Mouse (Mus musculus): Measurements from ENCODE around the gene Celsr2. TPM values are rescaled to one million over a fixed set of nuclear protein-coding genes. Genes with fewer than 3 reads are reported as not detected.

Celsr2 gene
- polyA plus RNA-seq (2012; ENCODE audit: insufficient read depth, insufficient read length, missing spikeins), result 2.4 and 4.0 TPM in 2 replicates

DNA sequence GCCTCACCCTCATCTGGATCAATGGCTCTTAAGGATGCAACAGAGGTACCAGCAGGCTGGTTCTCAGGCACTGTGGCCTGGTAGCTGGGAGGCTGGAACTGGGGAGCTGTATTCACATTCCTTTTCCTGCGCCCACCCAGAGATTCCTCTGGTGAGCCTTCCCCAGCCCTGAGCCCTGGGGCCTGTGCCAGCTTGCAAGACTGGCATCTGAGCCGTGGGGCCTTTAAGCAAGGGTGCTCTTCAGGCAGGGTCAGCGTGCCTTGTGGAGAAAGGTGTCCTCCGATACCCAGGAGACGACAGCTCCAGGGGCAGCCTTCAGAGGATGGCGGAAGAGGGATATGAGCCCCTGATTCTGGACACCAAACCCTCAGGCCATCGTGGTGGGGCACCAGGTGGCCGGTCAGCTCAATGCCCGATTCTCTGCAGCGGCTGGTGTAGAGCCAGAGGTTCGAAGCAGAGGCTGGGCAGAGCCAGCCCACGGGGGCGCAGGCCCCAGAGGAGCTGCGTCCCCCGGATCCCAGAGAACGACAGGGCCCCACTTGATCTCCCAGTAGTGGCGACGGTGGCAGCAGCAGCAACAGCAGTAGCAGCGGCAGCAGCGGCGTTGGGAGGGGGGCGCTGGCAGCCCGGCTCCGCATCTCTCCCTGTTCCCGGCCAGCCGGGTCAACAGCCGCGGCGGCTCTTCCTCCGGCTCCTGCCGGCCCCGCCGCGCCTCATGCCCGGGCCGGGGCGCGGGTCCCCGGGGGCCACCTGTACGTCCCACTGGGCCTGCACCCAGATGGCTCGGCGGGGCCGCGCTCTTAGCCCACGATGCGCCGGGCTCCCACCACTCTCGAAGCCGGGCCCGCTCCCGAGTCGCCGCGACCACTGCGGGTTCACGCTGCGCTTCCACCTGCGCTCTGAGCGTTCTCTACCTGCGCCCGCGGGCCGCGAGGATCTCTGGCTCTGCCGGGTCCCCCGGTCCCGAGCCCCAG lies at the start of gene Celsr2:
Gene Celsr2, minus strand, starts transcription at position 696 of the 974 bp plus-strand sequence.
- Histone ChIP-seq H3K27ac (replicated peaks; ENCODE audit: low read depth, low read length) (no peak within 1 kb of the TSS), H3K4me1 (ENCODE audit: control insufficient read depth, insufficient read depth, insufficient read length, low read length) (no peaks in the 10 kb centered on the region; the same call in none of the 2 replicates)

DNA sequence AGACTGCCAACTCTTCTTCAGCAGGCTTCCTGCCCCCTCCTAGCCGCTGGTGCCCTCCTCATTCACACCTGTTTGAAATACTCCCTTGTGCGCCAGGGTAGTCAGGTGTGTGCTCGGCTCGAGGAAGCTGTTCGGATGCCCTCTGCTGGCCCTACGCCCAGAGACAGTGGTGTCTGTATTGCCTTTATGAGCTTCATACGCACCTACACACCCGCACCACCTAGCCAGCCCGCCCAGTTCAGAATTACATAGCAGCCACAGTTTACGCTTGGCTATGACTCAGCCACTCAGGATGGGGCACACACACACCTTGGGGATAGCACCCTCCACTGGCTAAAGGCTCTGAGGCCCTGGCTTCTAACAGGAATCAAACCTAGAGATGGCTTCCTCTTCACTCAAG lies 43.5 kb upstream of the Celsr2 start:
- H3K4me1 ChIP-seq (ENCODE audit: control insufficient read depth, insufficient read depth, insufficient read length, low read length), result no peaks in the 10 kb centered on the region; the same call in 1 of the 2 replicates
- H3K4me3 ChIP-seq (ENCODE audit: insufficient read depth, low read depth, low read length), result no peak overlapping the region
- no peak overlapping the region for H3K27ac ChIP-seq (replicated peaks; ENCODE audit: low read depth, low read length)

More for the DNA sequence above, at the start of gene Celsr2:
- peak within 1 kb of the TSS; percentile 64 for H3K4me3 ChIP-seq (ENCODE audit: insufficient read depth, low read depth, low read length)

DNA sequence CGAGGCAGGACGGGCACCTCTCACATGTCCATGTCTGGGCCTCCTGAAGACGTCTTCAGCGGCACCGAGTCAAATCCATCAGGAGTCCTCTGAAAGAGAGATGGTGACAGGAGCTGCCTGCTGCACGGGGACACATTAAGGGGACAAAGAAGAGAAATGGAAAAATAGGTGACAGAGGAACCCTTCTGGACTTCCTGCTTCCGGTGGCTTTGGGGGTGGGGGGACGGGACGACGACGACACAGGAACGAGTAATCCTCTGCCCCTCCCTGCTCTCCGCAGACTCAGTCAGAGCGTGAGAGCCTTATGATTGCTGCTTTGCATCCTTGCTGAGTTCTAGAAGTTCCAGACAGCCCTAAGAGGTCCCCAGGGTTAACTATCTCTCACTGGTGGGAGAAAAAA lies 43.0 kb upstream of the Celsr2 start:
- Histone ChIP-seq H3K4me3 (ENCODE audit: insufficient read depth, low read depth, low read length) (no peak overlapping the region; the same call in 1 of the 2 replicates), H3K27ac (replicated peaks; ENCODE audit: low read depth, low read length) (no peak overlapping the region), H3K4me1 (ENCODE audit: control insufficient read depth, insufficient read depth, insufficient read length, low read length) (no peaks in the 10 kb centered on the region; the same call in 1 of the 2 replicates)

- Histone ChIP-seq H3K4me3 (ENCODE audit: insufficient read depth, low read depth, low read length) (no peak overlapping the region), H3K27ac (replicated peaks; ENCODE audit: low read depth, low read length) (no peak overlapping the region)
Observed at GRCm38 (mm10) chr3:108454172-108454571, 38.8 kb upstream of the Celsr2 start.

DNA sequence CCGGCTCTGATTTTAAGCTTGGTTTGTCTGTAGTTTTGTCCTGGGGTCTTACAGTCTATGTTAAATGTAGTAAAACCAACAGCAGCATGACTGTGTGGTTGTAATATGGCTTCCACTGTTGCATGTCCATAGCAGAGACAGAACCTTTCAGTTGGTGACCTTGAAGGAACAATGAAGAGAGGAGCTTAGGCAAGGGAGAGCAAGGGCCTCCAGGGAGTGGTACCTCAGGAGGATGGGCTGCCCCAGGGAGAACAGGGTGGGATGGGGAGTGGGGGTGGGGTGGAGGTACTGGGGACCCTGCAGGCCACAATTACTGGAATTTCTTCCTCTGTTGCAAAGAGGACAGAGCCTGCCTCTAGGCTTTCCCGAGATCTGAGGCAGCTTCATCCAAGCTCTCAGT lies 36.6 kb upstream of the Celsr2 start:
- H3K27ac ChIP-seq (replicated peaks; ENCODE audit: low read depth, low read length), result no peak overlapping the region
- H3K4me1 ChIP-seq (ENCODE audit: control insufficient read depth, insufficient read depth, insufficient read length, low read length), result no peaks in the 10 kb centered on the region
- H3K4me3 ChIP-seq (ENCODE audit: insufficient read depth, low read depth, low read length), result no peak overlapping the region

More at GRCm38 (mm10) chr3:108454172-108454571, 38.8 kb upstream of the Celsr2 start:
- H3K4me1 ChIP-seq (ENCODE audit: control insufficient read depth, insufficient read depth, insufficient read length, low read length), result no peaks in the 10 kb centered on the region; the same call in 1 of the 2 replicates

DNA sequence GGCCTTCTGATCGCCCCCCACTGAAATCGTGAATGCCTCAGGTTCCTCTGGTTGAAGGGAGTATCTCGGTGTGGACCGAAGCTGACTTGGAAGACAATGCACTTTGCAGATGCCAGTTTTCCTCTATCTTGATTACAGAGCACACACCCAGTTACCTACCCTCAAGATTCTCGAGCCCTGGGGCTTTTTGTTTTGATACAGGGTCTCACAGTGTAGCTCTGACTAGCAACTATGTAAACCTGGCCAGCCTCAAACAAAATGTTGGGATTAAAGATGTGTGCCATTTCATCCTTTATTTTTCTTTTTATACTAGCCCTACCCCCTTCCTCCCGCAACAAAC lies 30.0 kb upstream of the Celsr2 start:
- H3K27ac ChIP-seq (replicated peaks; ENCODE audit: low read depth, low read length), result peak overlapping the region; percentile 68
- H3K4me1 ChIP-seq (ENCODE audit: control insufficient read depth, insufficient read depth, insufficient read length, low read length), result peaks cover 7% of the 10 kb centered on the region; the same call in 1 of the 2 replicates
- H3K4me3 ChIP-seq (ENCODE audit: insufficient read depth, low read depth, low read length), result peak overlapping the region; percentile 93

- Histone ChIP-seq H3K4me1 (ENCODE audit: control insufficient read depth, insufficient read depth, insufficient read length, low read length) (peaks cover 8% of the 10 kb centered on the region; the same call in 1 of the 2 replicates), H3K4me3 (ENCODE audit: insufficient read depth, low read depth, low read length) (peak within 1 kb of the TSS; percentile 93), H3K27ac (replicated peaks; ENCODE audit: low read depth, low read length) (peak within 1 kb of the TSS; percentile 86)
Observed at GRCm38 (mm10) chr3:108444698-108445365, 29.5 kb upstream of the Celsr2 start, which contains the start of gene Sars. TSS of gene Sars (minus strand) at chr3:108445209.

DNA sequence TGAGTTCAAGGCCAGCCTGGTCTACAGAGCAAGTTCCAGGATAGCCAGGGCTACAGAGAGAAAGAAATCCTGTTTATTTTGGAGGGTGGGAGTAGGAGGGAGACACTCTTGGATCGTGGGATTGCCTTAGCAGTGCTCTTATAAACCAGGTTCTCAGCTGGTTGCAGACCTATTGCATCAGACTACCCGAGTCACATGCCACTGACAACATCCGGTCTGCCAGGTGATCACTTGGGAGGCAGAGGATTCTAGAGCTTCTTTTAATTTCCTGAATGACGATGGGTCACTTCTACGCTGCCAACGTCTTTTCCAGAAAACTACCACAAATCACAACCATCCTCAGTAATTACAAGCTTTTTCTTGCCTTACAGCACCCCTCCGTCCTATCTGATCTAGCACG lies 28.7 kb upstream of the Celsr2 start:
- Histone ChIP-seq H3K27ac (replicated peaks; ENCODE audit: low read depth, low read length) (peak overlapping the region; percentile 88), H3K4me3 (ENCODE audit: insufficient read depth, low read depth, low read length) (peak overlapping the region; percentile 93)

DNA sequence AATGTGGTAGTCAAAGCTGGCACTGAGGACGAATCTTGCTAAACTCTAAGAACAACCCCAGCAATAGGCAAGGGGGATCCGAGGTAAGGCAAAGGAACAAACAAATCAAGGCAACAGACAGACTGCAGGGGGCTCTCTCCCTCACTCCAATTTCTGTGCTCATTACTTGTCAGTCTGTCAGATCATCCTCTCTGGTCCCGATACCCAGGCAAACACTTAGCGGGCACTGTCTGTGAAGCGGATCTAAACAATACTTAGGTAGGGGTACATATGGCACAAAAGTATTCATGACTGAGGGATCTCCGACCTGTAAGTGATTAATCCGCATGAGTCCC lies 21.0 kb upstream of the Celsr2 start:
- Histone ChIP-seq H3K4me1 (ENCODE audit: control insufficient read depth, insufficient read depth, insufficient read length, low read length) (0 out of 2 replicates have a peak, but pooled peaks cover 2% of the 10 kb centered on the region), H3K4me3 (ENCODE audit: insufficient read depth, low read depth, low read length) (no peak overlapping the region), H3K27ac (replicated peaks; ENCODE audit: low read depth, low read length) (no peak overlapping the region)

More for the DNA sequence above, 28.7 kb upstream of the Celsr2 start:
- peaks cover 8% of the 10 kb centered on the region; the same call in 1 of the 2 replicates for H3K4me1 ChIP-seq (ENCODE audit: control insufficient read depth, insufficient read depth, insufficient read length, low read length)

DNA sequence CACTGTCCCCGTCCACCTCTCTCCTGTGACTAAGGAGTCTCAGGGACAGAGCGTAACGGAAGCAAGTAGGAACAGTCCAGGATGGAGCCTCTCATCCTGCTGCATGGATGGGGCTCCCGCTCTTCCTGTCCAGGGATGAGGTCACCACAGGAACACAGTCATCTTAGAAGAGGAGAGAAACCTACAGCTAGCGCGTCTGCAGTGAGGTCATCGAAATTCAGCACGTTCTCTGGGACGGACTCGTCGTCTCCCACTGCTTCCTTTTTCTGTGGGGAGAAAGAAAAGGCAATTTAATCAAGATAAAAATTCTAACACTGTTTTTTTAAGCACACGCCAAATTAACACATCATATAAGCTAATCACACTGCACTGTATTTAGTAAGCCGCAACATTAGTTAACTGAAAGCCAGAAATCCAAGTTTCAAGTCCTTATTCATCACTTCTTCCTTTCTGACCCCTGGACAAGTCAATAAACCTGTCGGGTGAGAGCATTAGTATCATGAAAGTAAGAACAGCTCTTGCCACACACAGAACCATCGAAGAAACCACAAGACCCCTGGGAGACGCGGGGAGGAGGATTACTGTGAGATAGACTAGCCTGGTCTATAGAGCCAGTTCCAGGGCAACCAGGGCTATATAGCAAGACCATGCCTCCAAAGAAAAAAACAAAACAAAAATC lies 20.5 kb upstream of the Celsr2 start:
- no peak overlapping the region for H3K4me3 ChIP-seq (ENCODE audit: insufficient read depth, low read depth, low read length)
- no peak overlapping the region for H3K27ac ChIP-seq (replicated peaks; ENCODE audit: low read depth, low read length)

GRCm38 (mm10) chr3:108433881-108434495 lies 18.6 kb upstream of the Celsr2 start:
- H3K4me1 ChIP-seq (ENCODE audit: control insufficient read depth, insufficient read depth, insufficient read length, low read length), result no peaks in the 10 kb centered on the region
- no peak overlapping the region for H3K27ac ChIP-seq (replicated peaks; ENCODE audit: low read depth, low read length)
- no peak overlapping the region for H3K4me3 ChIP-seq (ENCODE audit: insufficient read depth, low read depth, low read length)

More for the DNA sequence above, 20.5 kb upstream of the Celsr2 start:
- 0 out of 2 replicates have a peak, but pooled peaks cover 2% of the 10 kb centered on the region for H3K4me1 ChIP-seq (ENCODE audit: control insufficient read depth, insufficient read depth, insufficient read length, low read length)

GRCm38 (mm10) chr3:108433188-108433880 lies 18.0 kb upstream of the Celsr2 start:
- Histone ChIP-seq H3K4me1 (ENCODE audit: control insufficient read depth, insufficient read depth, insufficient read length, low read length) (no peaks in the 10 kb centered on the region), H3K4me3 (ENCODE audit: insufficient read depth, low read depth, low read length) (no peak overlapping the region), H3K27ac (replicated peaks; ENCODE audit: low read depth, low read length) (no peak overlapping the region)

DNA sequence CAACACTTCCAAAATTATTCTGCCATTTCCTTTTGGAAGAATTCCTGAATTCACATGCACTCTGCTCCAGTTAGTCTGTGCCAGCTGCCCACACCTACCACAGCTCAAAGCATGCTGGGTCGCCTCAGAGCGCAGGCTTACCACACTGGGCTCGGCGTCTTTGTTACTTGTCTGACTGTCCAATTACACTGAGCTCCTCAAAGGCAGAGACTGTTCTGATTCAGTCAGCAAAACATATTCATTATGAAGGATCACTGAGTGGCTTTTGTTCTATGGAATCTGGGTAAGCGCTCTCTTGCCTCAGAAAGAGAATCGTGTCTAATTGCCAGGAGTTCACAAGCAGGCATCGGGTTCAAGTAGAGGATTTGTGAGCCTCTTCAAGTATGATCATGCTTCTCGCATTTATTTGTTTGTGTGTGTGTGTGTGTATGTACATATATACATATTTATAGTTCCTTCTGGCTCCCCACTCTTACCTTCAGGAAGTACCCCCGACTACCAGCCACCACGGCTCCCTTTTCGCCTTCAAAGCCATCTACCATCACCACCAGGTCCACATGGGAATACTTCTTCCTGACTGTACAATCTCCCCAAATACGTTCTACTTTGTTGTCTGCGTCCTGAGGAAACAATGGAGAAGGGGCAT lies 17.3 kb upstream of the Celsr2 start:
- H3K27ac ChIP-seq (replicated peaks; ENCODE audit: low read depth, low read length), result no peak overlapping the region
- no peaks in the 10 kb centered on the region for H3K4me1 ChIP-seq (ENCODE audit: control insufficient read depth, insufficient read depth, insufficient read length, low read length)
- no peak overlapping the region for H3K4me3 ChIP-seq (ENCODE audit: insufficient read depth, low read depth, low read length)

- Histone ChIP-seq H3K4me1 (ENCODE audit: control insufficient read depth, insufficient read depth, insufficient read length, low read length) (no peaks in the 10 kb centered on the region), H3K27ac (replicated peaks; ENCODE audit: low read depth, low read length) (no peak overlapping the region)
Observed at GRCm38 (mm10) chr3:108425624-108426018, 10.3 kb upstream of the Celsr2 start.

More at GRCm38 (mm10) chr3:108425624-108426018, 10.3 kb upstream of the Celsr2 start:
- H3K4me3 ChIP-seq (ENCODE audit: insufficient read depth, low read depth, low read length), result no peak overlapping the region

Data from brown adipose tissue, adult 24 weeks (tissue).